Mouse (Mus musculus): ENCODE results near the gene Frmd4b. TPM values are rescaled to one million over a fixed set of nuclear protein-coding genes. Genes with fewer than 3 reads are reported as not detected.

Frmd4b gene
- polyA plus RNA-seq, 1 experiment = 8.3 TPM

DNA sequence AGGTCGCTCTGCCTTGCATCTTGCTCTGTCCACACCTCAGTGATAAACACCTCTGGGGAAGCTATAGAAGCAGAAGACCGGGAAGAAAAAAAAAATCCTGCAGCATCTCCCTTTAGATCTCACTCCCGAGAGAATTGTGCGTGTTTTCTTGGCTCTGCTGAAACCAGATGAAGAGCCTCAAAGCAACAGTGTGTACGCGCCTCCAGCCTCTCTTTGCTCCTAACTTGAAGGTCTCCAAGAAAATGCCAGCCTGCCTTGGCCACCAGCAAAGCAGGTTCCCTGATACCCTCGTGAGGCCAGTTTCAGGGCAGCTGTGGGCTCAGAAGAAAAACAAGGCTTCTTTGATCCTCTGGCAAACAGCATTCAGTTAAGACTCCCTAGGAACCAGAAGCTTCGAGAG lies 129.1 kb downstream of the Frmd4b start:
- DNase-seq (ENCODE audit: low read depth, low spot score) = no peak
- 22% methylated on average over 8 of the region's 8 CpGs for WGBS

DNA sequence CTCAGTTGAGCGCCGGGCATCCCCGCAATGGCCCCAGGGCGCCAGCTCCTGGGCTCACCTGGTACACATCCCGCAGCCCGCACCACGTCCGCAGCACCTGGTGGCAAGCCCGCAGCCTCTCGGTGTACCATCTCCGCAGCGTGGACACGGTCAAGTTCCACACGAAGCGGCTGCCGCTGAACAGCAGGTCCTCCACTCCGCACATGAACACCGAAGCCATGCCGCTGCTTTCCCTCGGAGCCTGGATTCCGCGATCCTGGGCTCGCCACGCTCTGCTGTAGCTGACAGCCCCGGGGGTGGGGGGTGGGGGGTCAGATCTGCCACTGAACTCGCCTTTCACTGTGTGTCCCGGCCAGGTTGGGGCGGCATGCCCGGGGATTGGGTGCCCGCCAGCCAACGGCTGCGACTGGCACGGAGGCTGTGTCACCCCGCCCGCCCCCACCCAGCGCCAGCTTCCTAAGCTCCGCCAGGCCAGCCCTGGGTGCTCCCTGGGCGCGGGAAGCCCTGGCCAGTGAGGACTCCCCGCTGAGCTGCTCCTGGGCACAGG lies 129.7 kb downstream of the Frmd4b start:
- WGBS = under 1% methylated on average over 40 of the region's 40 CpGs
- no peak for DNase-seq (ENCODE audit: low read depth, low spot score)

DNA sequence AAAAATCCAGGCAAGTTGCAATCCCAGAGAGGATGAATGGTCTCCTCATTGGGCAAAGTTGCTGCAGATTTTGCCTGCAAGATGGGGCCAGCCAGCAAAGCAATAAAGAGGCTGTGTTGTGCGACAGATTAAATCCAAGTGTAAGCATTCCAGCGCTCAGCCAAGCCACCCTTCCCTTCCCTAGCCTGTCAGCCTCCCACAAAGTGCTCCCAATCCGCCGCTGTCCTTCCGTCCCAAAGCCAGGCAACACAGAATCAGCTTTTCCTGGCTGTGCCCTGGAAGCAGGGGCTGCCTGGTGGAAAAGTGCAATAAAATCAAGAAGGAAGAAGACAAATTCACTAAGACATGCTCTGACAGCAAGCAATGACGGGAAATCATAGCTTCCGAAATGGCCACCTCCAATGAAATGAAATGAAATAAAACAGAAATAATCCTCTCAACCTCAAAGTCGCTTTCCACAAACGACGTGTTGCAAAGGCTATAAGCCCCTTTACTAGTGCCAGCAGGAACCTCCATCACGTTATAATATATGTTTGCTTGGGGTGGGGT lies 130.5 kb downstream of the Frmd4b start:
- DNase-seq (ENCODE audit: low read depth, low spot score) = no peak
- WGBS = 4% methylated on average over 11 of the region's 11 CpGs

DNA sequence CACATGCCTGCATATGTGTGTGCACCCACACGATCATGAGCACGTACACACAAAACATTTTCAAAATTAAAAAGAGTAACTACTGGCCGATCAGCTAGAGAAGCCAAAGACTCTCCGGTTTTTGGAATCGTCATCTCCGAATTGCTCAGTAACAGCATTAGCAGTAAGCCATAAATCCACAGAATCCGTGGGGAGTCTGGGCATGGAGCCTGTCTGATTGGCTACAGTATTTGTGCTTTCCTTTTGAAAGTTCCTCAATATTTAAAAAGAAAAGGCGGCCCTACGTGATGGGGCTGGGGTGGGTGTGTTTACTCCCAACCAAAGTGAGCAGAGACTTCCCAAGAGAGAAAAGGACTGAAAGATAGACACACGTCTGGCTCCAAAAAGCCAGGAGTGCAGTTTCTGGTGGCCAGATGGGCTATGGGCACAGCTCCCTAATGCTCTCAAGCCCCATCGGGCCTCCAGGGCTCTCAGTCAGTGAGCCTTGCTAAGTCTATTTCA lies 131.4 kb downstream of the Frmd4b start:
- WGBS = 35% methylated on average over 11 of the region's 11 CpGs
- DNase-seq (ENCODE audit: low read depth, low spot score) = no peak

DNA sequence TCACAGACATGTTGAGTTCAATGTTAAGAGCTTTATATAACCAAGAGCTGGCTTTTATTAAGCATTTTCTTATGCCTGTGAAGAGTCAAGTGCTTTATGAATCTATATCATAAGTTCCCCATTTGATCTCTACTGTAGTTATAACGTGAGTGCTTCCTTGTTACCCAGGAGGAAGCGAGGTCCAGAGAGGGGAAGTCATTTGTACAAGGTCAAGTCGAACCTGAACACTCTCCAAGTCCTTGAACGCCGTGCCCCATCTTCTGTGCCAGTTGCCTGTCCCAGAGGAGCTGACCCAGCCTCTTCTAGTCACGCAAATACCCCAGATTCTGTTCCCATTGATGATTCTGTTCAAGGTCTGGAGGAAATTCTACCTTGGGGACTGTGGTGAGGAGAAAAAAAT lies 135.4 kb downstream of the Frmd4b start:
- WGBS = 28% methylated on average over 6 of the region's 6 CpGs

DNA sequence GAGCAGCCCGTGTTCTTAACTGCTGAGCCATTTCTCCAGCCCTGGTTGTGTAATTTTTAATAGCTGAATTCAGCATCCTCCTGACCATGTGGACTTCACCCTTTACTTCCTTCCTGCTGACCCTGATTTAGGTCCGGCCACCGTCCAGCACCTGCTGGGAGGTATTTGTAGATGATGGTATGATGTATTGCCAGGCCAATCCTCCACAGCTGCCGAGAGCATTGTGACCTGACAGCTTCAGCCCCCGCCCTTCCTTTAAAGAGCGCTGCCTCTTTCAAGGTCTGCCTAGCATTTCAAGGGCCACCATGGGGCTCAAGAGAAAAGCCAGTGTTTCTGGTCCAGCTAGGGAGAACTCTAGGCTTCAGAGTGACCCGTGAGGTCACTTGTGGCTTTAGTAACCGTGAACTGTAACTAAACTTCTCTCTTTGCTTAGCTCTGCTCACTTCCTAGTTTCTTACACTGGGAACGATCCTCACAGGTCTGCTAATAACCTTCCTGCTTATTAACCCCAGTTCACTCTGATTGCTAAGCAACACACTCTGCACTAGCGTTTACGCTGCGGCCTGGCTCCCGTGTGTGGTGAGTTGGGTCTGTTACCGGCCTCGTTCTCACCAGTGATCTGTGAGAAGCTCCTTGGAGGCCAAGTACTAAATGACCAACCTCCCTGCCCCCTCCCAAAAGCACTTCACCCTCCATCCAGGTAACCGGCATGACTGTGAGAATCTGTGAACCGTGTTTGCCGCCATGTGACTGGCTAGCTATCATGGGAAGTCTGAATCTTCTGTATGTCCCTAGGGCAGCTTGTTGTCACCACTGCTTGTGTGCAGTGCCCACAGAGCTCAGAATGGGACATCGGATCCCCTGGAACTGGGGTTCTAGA lies 138.1 kb downstream of the Frmd4b start:
- WGBS = 45% methylated on average over 19 of the region's 19 CpGs

More for the DNA sequence above, 135.4 kb downstream of the Frmd4b start:
- no peak for DNase-seq (ENCODE audit: low read depth, low spot score)

DNA sequence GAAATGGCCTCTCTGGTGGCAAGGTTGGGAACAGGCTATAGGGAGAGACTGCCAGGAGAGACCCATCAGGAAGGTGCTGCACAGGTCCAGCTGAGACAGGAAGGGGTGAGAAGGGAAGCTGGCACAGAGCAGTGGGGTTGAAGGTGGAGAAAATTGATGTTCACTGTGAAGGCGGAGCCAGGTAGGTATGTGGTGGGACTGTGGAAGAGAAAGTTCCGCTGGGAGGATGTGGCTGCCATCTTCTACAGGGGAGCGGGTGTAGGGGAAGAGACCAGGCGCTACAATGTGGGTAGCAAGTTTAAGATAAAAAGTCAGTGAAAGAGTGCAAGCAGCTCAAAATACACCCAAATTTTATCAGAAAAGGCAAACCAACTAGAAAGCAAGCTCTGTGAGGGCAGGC lies 143.7 kb downstream of the Frmd4b start:
- no peak for DNase-seq (ENCODE audit: low read depth, low spot score)
- 95% methylated on average over 4 of the region's 4 CpGs for WGBS

More for the DNA sequence above, 138.1 kb downstream of the Frmd4b start:
- DNase-seq (ENCODE audit: low read depth, low spot score) = no peak

DNA sequence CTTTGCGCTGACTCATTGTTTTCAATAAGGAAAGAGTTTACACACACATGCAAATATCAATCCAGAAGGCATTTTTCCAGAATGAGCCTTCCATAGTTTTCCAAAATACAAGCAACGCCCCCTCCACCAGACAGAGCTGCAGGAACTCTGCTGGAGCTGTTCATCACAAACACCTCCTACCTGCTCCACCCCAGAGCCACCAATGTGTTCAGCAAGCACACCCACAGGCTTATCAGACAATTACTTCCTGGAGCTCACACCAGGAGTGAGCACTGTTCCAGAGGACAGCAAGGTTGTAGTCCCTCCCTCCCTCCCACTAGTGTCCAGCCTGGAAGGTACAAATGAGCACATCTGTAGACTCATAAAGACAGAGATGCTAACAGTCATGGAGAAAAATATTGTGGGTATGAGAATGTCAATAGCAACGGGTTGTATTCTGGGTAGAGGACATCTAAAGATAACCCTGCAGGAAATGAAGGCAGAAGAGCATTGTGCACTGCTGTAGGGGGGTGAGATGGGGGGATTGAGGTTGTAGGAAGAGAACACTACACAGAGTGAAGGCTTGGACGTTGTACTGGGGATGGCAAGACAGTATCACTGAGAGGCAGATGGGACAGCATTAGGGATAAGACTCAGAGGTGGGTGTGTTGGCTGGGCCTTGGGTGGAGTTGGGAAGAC lies 144.3 kb downstream of the Frmd4b start:
- no peak for DNase-seq (ENCODE audit: low read depth, low spot score)
- 35% methylated on average over 4 of the region's 4 CpGs for WGBS

DNA sequence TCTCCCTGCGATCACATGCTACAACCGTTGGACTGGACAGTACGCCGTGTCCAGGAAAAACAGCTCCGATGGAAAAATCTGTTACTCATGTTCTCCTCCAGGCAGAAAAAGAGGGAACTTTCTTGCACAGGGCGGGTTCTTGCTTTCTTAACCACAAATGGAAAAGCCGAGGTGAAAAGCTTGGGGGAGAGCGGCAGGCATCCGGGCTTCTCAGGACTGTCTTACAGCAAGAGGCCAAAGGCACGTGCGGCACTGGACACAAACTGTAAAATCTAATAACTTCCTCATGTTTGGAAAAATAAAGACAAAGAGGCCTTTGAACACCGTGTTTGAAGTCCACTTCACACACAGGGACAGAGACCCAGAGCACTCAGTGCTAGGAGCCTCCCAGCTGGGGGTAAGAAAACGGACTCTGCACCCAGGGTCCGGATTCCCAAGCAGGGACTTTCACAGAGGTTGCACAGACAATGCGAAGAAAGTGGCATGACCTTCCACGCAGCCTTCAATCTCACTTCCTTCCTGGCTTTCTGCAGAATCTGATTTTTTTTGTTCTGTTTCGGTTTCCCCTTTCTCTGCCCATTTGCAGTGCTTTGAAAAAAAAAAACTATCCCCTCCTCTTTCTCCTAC lies 153.3 kb downstream of the Frmd4b start:
- WGBS = 37% methylated on average over 17 of the region's 17 CpGs
- no peak for DNase-seq (ENCODE audit: low read depth, low spot score)

DNA sequence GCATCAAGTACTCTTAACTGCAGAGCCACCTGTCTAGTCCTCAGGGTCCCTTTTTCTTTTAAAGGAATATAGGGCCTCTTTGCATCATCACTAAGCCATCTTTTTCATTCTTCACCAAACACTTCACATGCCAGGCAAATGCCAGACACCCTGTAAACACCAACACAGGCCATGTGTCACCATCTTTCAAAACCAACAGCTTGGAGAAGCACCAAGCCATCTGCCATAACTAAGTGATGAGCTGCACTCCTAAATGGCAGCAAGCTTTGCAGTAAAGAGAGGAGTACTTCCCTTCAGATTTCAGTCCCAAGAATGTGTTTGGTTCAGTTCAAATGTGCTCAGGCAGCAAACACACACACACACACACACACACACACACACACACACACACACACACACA lies 154.9 kb downstream of the Frmd4b start:
- no peak for DNase-seq (ENCODE audit: low read depth, low spot score)

DNA sequence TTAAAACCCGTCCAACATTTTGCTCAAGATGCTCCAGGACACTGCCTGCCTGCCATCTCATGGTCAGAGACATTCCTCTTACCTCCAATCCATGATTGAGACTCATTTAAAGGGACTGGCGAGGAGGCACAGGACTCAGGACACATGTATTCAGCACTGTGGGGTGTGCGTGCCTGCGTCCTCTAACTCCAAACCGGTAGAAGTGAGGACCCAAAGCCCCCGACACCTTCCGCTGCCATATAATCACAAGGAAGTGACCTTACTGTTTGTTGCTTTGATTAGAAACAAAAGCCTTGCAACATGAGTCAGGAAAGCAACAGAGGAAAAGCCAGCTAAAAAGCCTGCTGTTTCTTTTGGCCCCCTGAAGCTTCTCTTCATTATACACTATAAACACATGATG lies 158.2 kb downstream of the Frmd4b start:
- WGBS = 82% methylated on average over 7 of the region's 7 CpGs
- DNase-seq (ENCODE audit: low read depth, low spot score) = no peak

DNA sequence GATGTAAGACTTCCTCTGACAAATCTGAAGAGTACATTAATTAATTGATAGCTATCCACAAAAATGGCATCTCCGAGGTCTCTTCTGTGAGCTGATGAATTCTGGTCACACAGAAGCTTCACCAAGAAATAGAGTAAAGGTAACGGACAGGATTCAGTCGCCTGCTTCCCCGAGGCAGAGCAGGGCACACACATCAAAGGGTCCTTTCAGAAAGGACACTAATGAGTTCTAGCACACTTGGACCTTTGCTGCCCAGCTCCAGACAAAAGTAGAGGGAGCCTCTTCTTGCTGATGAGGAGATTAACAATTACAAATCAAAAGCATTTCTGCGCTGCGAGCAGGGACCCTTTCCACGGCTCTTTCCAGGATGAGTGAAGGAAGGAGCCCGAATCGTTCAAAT lies 159.0 kb downstream of the Frmd4b start:
- WGBS = 70% methylated on average over 9 of the region's 9 CpGs
- no peak for DNase-seq (ENCODE audit: low read depth, low spot score)

DNA sequence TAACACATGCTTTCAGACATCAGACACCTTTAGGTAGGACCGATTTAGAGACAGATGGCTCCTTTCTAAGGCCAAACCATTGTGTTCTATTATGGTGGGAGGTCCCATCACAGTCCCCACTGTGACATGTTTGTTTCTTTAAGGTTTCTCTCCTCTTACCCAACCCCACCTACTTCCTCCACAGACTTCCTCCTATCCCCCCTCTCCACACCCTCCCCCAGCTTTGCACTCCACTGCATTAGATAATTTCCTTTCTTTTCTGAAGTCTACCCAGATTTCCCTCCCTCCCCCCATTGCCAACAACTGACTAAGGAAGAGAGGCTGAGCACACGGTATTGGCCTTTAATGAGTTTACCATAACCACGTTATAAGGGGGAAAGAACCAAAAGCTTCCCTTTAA lies 159.4 kb downstream of the Frmd4b start:
- 39% methylated on average over 3 of the region's 3 CpGs for WGBS
- no peak for DNase-seq (ENCODE audit: low read depth, low spot score)

DNA sequence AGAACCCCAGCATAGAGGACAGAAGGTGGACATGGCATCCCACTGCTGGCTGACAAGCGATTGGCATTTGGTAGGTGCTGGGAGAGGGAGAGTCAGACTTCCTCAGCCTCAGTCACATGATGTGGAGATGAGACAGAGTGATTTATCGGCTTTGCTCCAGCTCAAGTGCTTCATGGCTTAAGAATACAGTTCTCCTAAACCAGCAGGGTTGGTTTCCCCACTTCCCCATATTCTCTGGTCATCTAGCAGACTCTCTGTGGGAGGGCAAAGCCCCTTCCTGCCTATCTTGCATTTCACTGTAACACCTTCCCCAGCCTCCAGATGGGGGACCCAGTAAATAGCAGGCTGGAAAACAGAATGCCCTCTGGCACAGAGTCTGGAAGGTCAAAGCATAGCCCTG lies 160.1 kb downstream of the Frmd4b start:
- DNase-seq (ENCODE audit: low read depth, low spot score) = no peak
- 53% methylated on average over 2 of the region's 2 CpGs for WGBS

DNA sequence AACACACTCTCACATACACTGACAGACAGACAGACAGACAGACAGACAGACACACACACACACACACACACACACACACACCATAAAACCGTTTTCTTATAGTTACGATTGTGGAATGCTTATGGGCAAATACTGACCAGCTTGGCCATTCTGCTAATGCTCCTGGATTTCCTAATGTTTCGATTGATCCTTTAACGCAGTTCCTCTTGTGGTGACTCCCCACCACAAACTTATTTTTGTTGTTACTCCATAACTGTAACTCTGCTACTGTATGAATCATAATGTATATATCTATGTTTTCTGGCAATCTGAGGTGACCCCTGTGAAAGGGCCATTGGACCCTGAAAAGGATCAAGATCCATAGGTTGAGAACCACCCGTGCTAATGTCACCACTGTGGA lies 165.1 kb downstream of the Frmd4b start:
- WGBS = 83% methylated on average over 5 of the region's 5 CpGs
- no peak for DNase-seq (ENCODE audit: low read depth, low spot score)

DNA sequence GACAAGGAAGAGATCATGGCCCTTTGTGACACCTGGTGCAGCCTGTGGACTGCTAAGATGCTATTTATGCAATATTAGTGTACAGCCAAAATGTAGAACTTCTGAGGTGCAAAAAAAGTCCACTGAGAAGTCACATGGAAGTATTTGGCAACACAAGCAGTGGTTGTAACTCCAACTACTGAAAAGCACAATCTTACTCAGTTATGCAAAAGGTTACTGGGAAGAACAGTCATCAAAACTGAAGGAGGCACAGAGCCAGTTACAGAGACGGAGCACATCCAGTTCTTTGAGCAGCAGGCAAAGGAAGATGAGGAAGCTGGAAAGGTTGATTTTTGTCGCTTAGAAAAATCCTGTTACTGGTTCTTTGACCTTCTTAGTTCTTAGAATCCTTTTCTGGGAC lies 167.5 kb downstream of the Frmd4b start:
- no peak for DNase-seq (ENCODE audit: low read depth, low spot score)
- WGBS = 82% methylated on average over 2 of the region's 2 CpGs

DNA sequence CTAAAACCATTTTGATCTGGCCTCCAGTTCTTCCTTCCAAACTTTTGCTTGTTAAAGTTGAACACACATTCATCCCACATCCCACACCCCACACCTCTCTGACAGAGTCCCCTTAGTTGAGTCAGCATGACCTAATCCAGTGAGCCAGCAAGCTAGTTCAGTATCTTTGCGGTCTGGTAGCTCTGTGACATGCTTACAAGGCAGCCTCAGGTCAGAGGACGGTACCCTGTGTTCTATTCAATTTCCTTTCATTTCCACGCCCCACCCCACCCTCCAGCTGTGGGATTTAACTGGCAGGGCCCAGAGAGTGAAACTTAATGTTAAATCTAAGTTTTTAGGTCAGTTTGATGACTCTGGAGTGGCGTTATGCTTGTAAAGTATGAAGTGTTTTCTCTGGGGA lies 170.3 kb downstream of the Frmd4b start:
- DNase-seq (ENCODE audit: low read depth, low spot score) = no peak
- 23% methylated on average over 4 of the region's 4 CpGs for WGBS

DNA sequence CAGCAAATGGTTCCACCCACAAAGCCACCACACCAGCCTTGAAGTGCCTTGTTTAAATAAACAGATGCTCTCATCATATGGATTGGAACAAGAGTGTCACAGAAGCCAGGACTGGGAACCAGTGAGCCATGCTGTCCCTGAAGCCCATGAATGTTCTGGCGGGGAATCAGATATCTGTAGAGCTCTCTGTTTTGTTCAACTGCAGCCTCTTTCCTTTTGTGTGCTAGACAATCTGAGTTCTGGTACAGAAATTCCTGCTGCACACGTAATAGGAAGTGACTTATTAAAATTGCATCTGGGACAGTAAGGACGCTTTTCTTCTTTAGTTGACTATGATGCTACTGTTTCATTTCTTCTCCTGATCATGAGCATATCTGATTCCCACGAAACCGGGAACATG lies 173.2 kb downstream of the Frmd4b start:
- WGBS = 82% methylated on average over 5 of the region's 5 CpGs
- DNase-seq (ENCODE audit: low read depth, low spot score) = no peak

DNA sequence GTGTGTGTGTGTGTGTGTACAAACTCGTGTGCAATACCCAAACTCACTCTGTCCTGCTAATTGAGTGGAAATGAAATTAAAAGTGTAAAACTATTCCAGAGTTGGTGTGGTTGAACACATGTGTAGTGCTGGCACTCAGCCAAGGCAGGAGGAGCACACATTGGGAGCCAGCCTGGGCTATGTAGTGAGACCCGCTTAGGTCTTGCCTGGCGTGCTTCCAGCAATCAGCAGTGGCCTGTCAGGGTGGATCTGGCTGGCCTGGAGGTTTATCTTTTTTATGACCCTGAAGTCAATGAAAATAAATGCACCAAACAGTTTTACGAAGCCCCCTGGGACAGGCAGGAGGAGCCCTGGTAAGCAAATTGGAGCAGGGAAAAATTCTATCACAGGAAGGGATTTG lies 173.8 kb downstream of the Frmd4b start:
- WGBS = 59% methylated on average over 4 of the region's 4 CpGs
- no peak for DNase-seq (ENCODE audit: low read depth, low spot score)

DNA sequence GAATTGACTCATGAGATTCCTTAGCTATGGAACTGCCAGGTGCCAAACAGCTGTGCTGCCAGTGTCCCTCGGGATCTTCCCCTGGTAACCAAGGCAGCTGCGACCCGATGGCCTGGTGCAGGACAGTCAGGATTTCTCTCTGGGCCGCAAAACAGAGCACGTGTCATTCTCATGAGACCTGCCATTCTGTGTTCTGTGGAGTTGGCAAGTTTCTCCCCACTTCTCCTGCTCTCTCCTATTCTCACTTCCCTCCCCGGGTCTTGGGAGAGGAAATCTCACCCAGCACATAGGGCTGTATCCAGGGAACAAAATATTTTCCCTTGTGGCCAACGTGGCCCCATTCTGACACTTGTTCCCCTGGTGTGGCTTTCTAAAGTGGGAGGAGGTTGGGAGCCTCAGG lies 176.0 kb downstream of the Frmd4b start:
- DNase-seq (ENCODE audit: low read depth, low spot score) = no peak

More for the DNA sequence above, 176.0 kb downstream of the Frmd4b start:
- WGBS = 60% methylated on average over 7 of the region's 7 CpGs

All from large intestine, adult 2 months (tissue).